Mouse (Mus musculus) liver, postnatal 0 days (tissue): ENCODE measurements around the gene Atp5h.

Experiments
- CTCF ChIP-seq: sonication (generic); IDR thresholded peaks from 2 replicates; pipeline ENCODE4 v1.5.1; 2016; ENCODE audit warnings: antibody characterized with exemption, low read depth
- EP300 ChIP-seq: IDR thresholded peaks from 2 replicates; pipeline ENCODE4 v1.6.1; 2016; ENCODE audit warnings: antibody characterized with exemption, low read depth, mild to moderate bottlenecking

GRCm38 (mm10) chr11:115382891-115383290 is 36.9 kb downstream of the Atp5h start:
- no peak for TF ChIP-seq CTCF
- no peak for TF ChIP-seq EP300
